Mouse (Mus musculus): ENCODE data around the gene Capn2.

DNA sequence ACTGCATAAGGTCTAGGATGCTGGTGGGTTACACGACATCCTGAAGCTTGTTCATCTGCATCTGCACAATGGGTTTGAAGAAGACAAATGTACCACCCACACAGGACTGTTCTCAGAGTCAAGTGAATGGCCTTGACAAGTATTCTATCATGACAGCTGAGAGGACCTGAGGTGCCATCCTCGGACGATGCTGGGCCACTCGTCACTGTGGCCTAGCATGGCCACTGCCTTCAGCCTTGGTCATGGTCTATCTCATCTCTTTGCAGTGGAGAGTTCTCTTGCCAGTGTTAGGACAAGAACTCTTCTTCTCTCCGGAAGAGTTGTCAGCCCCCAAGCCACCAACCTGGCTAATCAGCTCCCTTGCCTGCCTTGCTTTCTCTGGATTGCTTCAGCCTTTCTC, 3.7 kb downstream of the Capn2 start:
- TF ChIP-seq POLR2A (IDR thresholded peaks at IDR 0.05; ENCODE audit: borderline replicate concordance, low read depth, low read length) (no peak), CTCF (IDR thresholded peaks at IDR 0.05; ENCODE audit: low read depth, low read length) (no peak)

All from bone marrow macrophage, adult 2 months (primary cell).